Mouse (Mus musculus): ENCODE results near the gene Gpr132.

DNA sequence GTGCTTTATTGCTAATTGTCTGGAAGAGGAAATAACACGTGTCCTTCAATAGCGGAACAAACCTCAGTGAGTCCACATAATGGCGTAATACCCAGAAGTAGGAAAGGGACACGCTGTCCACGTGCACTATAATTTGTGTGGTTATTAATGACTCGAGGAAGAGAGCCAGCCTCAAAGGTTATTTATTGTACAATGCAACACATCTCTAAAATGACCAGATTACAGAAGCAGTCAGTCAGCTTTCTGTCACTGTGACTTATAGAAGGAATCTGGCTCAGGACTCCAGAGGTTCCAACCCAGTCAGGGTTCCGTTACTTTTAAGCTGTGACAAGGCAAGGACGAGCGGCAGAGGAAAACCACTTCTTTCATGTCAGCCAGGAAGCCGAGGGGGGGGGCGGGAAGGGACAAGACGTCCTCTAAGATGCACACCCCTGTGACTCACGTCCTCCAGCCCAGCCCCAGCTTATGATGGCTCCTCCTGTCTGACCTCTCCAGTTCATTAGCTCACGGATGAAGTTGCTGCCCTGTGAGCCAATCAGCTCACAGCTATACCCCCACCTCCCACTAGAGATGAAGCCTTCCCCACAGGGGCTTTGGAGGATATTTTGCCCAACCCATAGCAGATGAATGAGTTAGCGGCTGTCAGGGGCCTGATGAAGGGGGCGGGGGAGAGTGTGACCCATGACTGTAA, 29.6 kb upstream of the Gpr132 start:
- no peak for TF ChIP-seq CTCF (IDR thresholded peaks at IDR 0.05; ENCODE audit: extremely low read depth, insufficient read depth, insufficient read length, insufficient replicate concordance)
- TF ChIP-seq POLR2A (IDR thresholded peaks at IDR 0.05; ENCODE audit: low read depth, low read length), result no peak

Data from spleen, adult 2 months (tissue).